Mouse (Mus musculus) neural tube, embryonic 12.5 days (tissue): ENCODE measurements around the gene Ccdc159. TPM values are rescaled to one million over a fixed set of nuclear protein-coding genes. Genes with fewer than 3 reads are reported as not detected.

Experiments
- ATAC-seq: fragments of 200-750 bp; cut with Nextera tagmentation; 2 replicates; pipeline ENCODE4 v1.8.0; 2017; ENCODE audit warnings: low read depth, mild to moderate bottlenecking, moderate TSS enrichment, moderate library complexity; ENCODE audit not compliant: low FRiP score
- H3K27ac ChIP-seq: fragments of 300-500 bp; sonication (generic); 2 replicates; pipeline ENCODE4 v1.5.1; 2016
- H3K27me3 ChIP-seq: fragments of 300-500 bp; sonication (generic); replicated peaks from 2 replicates; pipeline ENCODE4 v1.6.1; 2016; ENCODE audit warnings: mild to moderate bottlenecking
- H3K36me3 ChIP-seq: fragments of 300-500 bp; sonication (generic); 2 replicates; pipeline ENCODE4 v1.6.1; 2016; ENCODE audit warnings: mild to moderate bottlenecking
- H3K4me1 ChIP-seq: fragments of 300-500 bp; sonication (generic); 2 replicates; pipeline ENCODE4 v1.6.1; 2016
- H3K4me2 ChIP-seq: fragments of 300-500 bp; sonication (generic); replicated peaks from 2 replicates; pipeline ENCODE4 v1.6.1; 2016; ENCODE audit warnings: mild to moderate bottlenecking
- H3K4me3 ChIP-seq: fragments of 300-500 bp; sonication (generic); 2 replicates; pipeline ENCODE4 v1.5.1; 2016
- H3K9ac ChIP-seq: fragments of 300-500 bp; sonication (generic); 2 replicates; pipeline ENCODE4 v1.6.1; 2016; ENCODE audit warnings: mild to moderate bottlenecking
- H3K9me3 ChIP-seq: fragments of 300-500 bp; sonication (generic); 2 replicates; pipeline ENCODE4 v1.6.1; 2016; ENCODE audit warnings: mild to moderate bottlenecking
- WGBS: fragments of 180-500 bp; shearing (Covaris S2); methylation state at CpG from one replicate; pipeline ENCODE4 v1.1.7; 2016; 5-methylcytosine and 5-hydroxymethylcytosine counted together
- polyA plus RNA-seq: library from polyadenylated mRNA; unstranded; fragments of >200 nt; fragmentation: Nextera tagmentation; extraction: Ambion mirVana; gene quantifications from 2 replicates; pipeline ENCODE4 v1.2.1, GENCODE M21; 2016

The Ccdc159 gene
- polyA plus RNA-seq, 1 experiment from 2014 or later: 6.4 TPM

- WGBS: 2% methylated on average over 43 of the region's 43 CpGs
- H3K27me3 ChIP-seq: peaks cover 2% of the 10 kb centered on the region; the same call in 1 of the 2 replicates
- ATAC-seq: peak; percentile 95
- H3K4me2 ChIP-seq: peak within 1 kb of the TSS; percentile 78
- H3K36me3 ChIP-seq: peaks cover 16% of the 10 kb centered on the region
- peak within 1 kb of the TSS; percentile 80 for H3K9ac ChIP-seq
- H3K4me1 ChIP-seq: peaks cover 12% of the 10 kb centered on the region
- H3K9me3 ChIP-seq: no peaks in the 10 kb centered on the region
- peak within 1 kb of the TSS; percentile 59 for H3K4me3 ChIP-seq
- H3K27ac ChIP-seq: 0 out of 2 replicates have a peak within 1 kb of the TSS, but pooled peaks have one; percentile 11
Measured at GRCm38 (mm10) chr9:21936692-21937570, 9.7 kb downstream of the Ccdc159 start, which contains the start of gene Plppr2. Plppr2 (plus strand) TSS chr9:21937033.

- peaks cover 2% of the 10 kb centered on the region; the same call in 1 of the 2 replicates for H3K27me3 ChIP-seq
- H3K9me3 ChIP-seq: no peaks in the 10 kb centered on the region
- H3K4me1 ChIP-seq: peaks cover 12% of the 10 kb centered on the region
- no peak overlapping the region for H3K27ac ChIP-seq
- H3K36me3 ChIP-seq: peaks cover 16% of the 10 kb centered on the region
- peak overlapping the region; percentile 59 for H3K4me3 ChIP-seq
- peak overlapping the region; percentile 78 for H3K4me2 ChIP-seq
- 0 out of 2 replicates have a peak, but pooled peaks have one; percentile 4 for ATAC-seq
- 81% methylated on average over 4 of the region's 4 CpGs for WGBS
- H3K9ac ChIP-seq: peak overlapping the region; percentile 80
Measured at GRCm38 (mm10) chr9:21937711-21938175, 10.5 kb downstream of the Ccdc159 start.

- H3K9ac ChIP-seq: 0 out of 2 replicates have a peak overlapping the region, but pooled peaks have one; percentile 6
- whole genome bisulfite sequencing: 89% methylated on average over 4 of the region's 4 CpGs
Measured at GRCm38 (mm10) chr9:21938234-21938855, 11.1 kb downstream of the Ccdc159 start.

GRCm38 (mm10) chr9:21943046-21943445 is 15.8 kb downstream of the Ccdc159 start:
- Histone ChIP-seq H3K36me3 (peaks cover 22% of the 10 kb centered on the region), H3K4me3 (no peak overlapping the region), H3K27ac (no peak overlapping the region), H3K4me2 (no peak overlapping the region), H3K9me3 (no peaks in the 10 kb centered on the region), H3K27me3 (peaks cover 10% of the 10 kb centered on the region), H3K9ac (no peak overlapping the region), H3K4me1 (peaks cover 11% of the 10 kb centered on the region)
- 79% methylated on average over 12 of the region's 12 CpGs for WGBS
- ATAC-seq: no peak

More at GRCm38 (mm10) chr9:21938234-21938855, 11.1 kb downstream of the Ccdc159 start:
- Histone ChIP-seq H3K4me2 (peak overlapping the region; percentile 78), H3K4me1 (peaks cover 12% of the 10 kb centered on the region), H3K4me3 (peak overlapping the region; percentile 59; the same call in 1 of the 2 replicates), H3K9me3 (no peaks in the 10 kb centered on the region), H3K27me3 (0 out of 2 replicates have a peak, but pooled peaks cover under 1% of the 10 kb centered on the region), H3K36me3 (peaks cover 16% of the 10 kb centered on the region), H3K27ac (no peak overlapping the region)
- ATAC-seq: no peak

GRCm38 (mm10) chr9:21943638-21944037 is 16.4 kb downstream of the Ccdc159 start:
- 50% methylated on average over 12 of the region's 12 CpGs for WGBS
- H3K27me3 ChIP-seq: peaks cover 16% of the 10 kb centered on the region
- no peak overlapping the region for H3K4me3 ChIP-seq

GRCm38 (mm10) chr9:21944267-21944666 is 17.0 kb downstream of the Ccdc159 start:
- 23% methylated on average over 23 of the region's 23 CpGs for WGBS
- H3K4me1 ChIP-seq: peaks cover 6% of the 10 kb centered on the region
- no peak overlapping the region for H3K9ac ChIP-seq
- H3K9me3 ChIP-seq: no peaks in the 10 kb centered on the region
- H3K36me3 ChIP-seq: peaks cover 20% of the 10 kb centered on the region
- H3K27ac ChIP-seq: no peak overlapping the region
- H3K4me3 ChIP-seq: no peak overlapping the region
- no peak for ATAC-seq
- H3K4me2 ChIP-seq: no peak overlapping the region
- peaks cover 19% of the 10 kb centered on the region for H3K27me3 ChIP-seq

More at GRCm38 (mm10) chr9:21943638-21944037, 16.4 kb downstream of the Ccdc159 start:
- no peak for ATAC-seq
- peaks cover 6% of the 10 kb centered on the region for H3K4me1 ChIP-seq
- no peak overlapping the region for H3K9ac ChIP-seq
- H3K36me3 ChIP-seq: peaks cover 24% of the 10 kb centered on the region
- H3K9me3 ChIP-seq: no peaks in the 10 kb centered on the region
- no peak overlapping the region for H3K4me2 ChIP-seq
- no peak overlapping the region for H3K27ac ChIP-seq

- no peak overlapping the region for H3K27ac ChIP-seq
- peaks cover 9% of the 10 kb centered on the region; the same call in 1 of the 2 replicates for H3K36me3 ChIP-seq
- no peaks in the 10 kb centered on the region for H3K9me3 ChIP-seq
- WGBS: 7% methylated on average over 28 of the region's 28 CpGs
- peak overlapping the region; percentile 32; the same call in 1 of the 2 replicates for H3K4me2 ChIP-seq
- H3K4me3 ChIP-seq: no peak overlapping the region
- H3K9ac ChIP-seq: no peak overlapping the region
- ATAC-seq: no peak
- peaks cover 19% of the 10 kb centered on the region for H3K27me3 ChIP-seq
- H3K4me1 ChIP-seq: peaks cover 6% of the 10 kb centered on the region
Measured at GRCm38 (mm10) chr9:21947540-21948130, 20.4 kb downstream of the Ccdc159 start.

GRCm38 (mm10) chr9:21948146-21948545 is 20.9 kb downstream of the Ccdc159 start:
- Histone ChIP-seq H3K4me1 (peaks cover 6% of the 10 kb centered on the region), H3K27me3 (peaks cover 19% of the 10 kb centered on the region), H3K4me3 (no peak overlapping the region), H3K4me2 (no peak overlapping the region), H3K36me3 (peaks cover 9% of the 10 kb centered on the region; the same call in 1 of the 2 replicates), H3K9me3 (no peaks in the 10 kb centered on the region), H3K27ac (no peak overlapping the region), H3K9ac (no peak overlapping the region)
- 67% methylated on average over 8 of the region's 8 CpGs for WGBS
- no peak for ATAC-seq

GRCm38 (mm10) chr9:21948790-21949189 is 21.5 kb downstream of the Ccdc159 start:
- no peak for ATAC-seq
- Histone ChIP-seq H3K9me3 (no peaks in the 10 kb centered on the region), H3K36me3 (peaks cover 9% of the 10 kb centered on the region; the same call in 1 of the 2 replicates)

GRCm38 (mm10) chr9:21950322-21950721 is 23.1 kb downstream of the Ccdc159 start:
- Histone ChIP-seq H3K4me1 (peaks cover 6% of the 10 kb centered on the region), H3K4me3 (no peak overlapping the region), H3K36me3 (peaks cover 9% of the 10 kb centered on the region; the same call in 1 of the 2 replicates), H3K27ac (no peak overlapping the region), H3K27me3 (peaks cover 19% of the 10 kb centered on the region), H3K9ac (no peak overlapping the region), H3K9me3 (no peaks in the 10 kb centered on the region), H3K4me2 (no peak overlapping the region)
- 18% methylated on average over 11 of the region's 11 CpGs for WGBS
- ATAC-seq: no peak

More at GRCm38 (mm10) chr9:21948790-21949189, 21.5 kb downstream of the Ccdc159 start:
- no peak overlapping the region for H3K4me3 ChIP-seq
- no peak overlapping the region for H3K27ac ChIP-seq
- WGBS: 71% methylated on average over 6 of the region's 6 CpGs
- peaks cover 19% of the 10 kb centered on the region for H3K27me3 ChIP-seq
- no peak overlapping the region for H3K4me2 ChIP-seq
- H3K4me1 ChIP-seq: peaks cover 6% of the 10 kb centered on the region
- H3K9ac ChIP-seq: no peak overlapping the region

GRCm38 (mm10) chr9:21951977-21952376 is 24.7 kb downstream of the Ccdc159 start:
- ATAC-seq: no peak
- WGBS: 82% methylated on average over 3 of the region's 3 CpGs
- Histone ChIP-seq H3K4me2 (no peak overlapping the region), H3K27me3 (peaks cover 16% of the 10 kb centered on the region), H3K9me3 (no peaks in the 10 kb centered on the region), H3K4me3 (no peak overlapping the region), H3K27ac (no peak overlapping the region), H3K9ac (no peak overlapping the region), H3K4me1 (peaks cover 12% of the 10 kb centered on the region), H3K36me3 (peaks cover 9% of the 10 kb centered on the region; the same call in 1 of the 2 replicates)
